Mouse (Mus musculus): ENCODE data around the gene Mdm2. TPM values are rescaled to one million over a fixed set of nuclear protein-coding genes. Genes with fewer than 3 reads are reported as not detected.

Mdm2 gene
- polyA plus RNA-seq, 2 experiments: 32.9 to 59.9 TPM

- WGBS: 92% methylated on average over 8 of the region's 8 CpGs
- peaks cover 84% of the 10 kb centered on the region for H3K36me3 ChIP-seq (ENCODE audit: control insufficient read depth, insufficient read depth, low read length)
- H3K4me2 ChIP-seq (replicated peaks; ENCODE audit: low read depth, low read length, severe bottlenecking): no peak overlapping the region
- H3K9me3 ChIP-seq (ENCODE audit: control insufficient read depth, low read length): no peaks in the 10 kb centered on the region
- H3K4me3 ChIP-seq (replicated peaks; ENCODE audit: low read length): no peak overlapping the region
- no peak for TF ChIP-seq POLR2A (IDR thresholded peaks at IDR 0.05; ENCODE audit: borderline replicate concordance, extremely low read depth, insufficient read depth, insufficient read length)
- ATAC-seq (ENCODE audit: low FRiP score, low read depth) (no peak), DNase-seq (ENCODE audit: low spot score) (no peak)
- H3K4me1 ChIP-seq (ENCODE audit: control insufficient read depth, insufficient read depth, low read length): no peaks in the 10 kb centered on the region
- no peak overlapping the region for H3K27ac ChIP-seq (replicated peaks; ENCODE audit: low read depth, low read length)
- no peak overlapping the region for H3K9ac ChIP-seq (ENCODE audit: low read depth, low read length, severe bottlenecking)
- no peaks in the 10 kb centered on the region for H3K27me3 ChIP-seq (ENCODE audit: control insufficient read depth, insufficient read depth, low read length)
These were observed 14.3 kb downstream of the Mdm2 start for GRCm38 (mm10) chr10:117696021-117696826.

GRCm38 (mm10) chr10:117695605-117696004 lies 15.0 kb downstream of the Mdm2 start:
- Histone ChIP-seq H3K36me3 (ENCODE audit: control insufficient read depth, insufficient read depth, low read length) (peaks cover 87% of the 10 kb centered on the region), H3K4me3 (replicated peaks; ENCODE audit: low read length) (no peak overlapping the region), H3K27me3 (ENCODE audit: control insufficient read depth, insufficient read depth, low read length) (no peaks in the 10 kb centered on the region), H3K4me2 (replicated peaks; ENCODE audit: low read depth, low read length, severe bottlenecking) (no peak overlapping the region), H3K4me1 (ENCODE audit: control insufficient read depth, insufficient read depth, low read length) (no peaks in the 10 kb centered on the region), H3K9me3 (ENCODE audit: control insufficient read depth, low read length) (no peaks in the 10 kb centered on the region), H3K27ac (replicated peaks; ENCODE audit: low read depth, low read length) (no peak overlapping the region), H3K9ac (ENCODE audit: low read depth, low read length, severe bottlenecking) (no peak overlapping the region)
- WGBS: 96% methylated on average over 4 of the region's 4 CpGs
- TF ChIP-seq POLR2A (IDR thresholded peaks at IDR 0.05; ENCODE audit: borderline replicate concordance, extremely low read depth, insufficient read depth, insufficient read length): no peak
- ATAC-seq (ENCODE audit: low FRiP score, low read depth): no peak
- no peak for DNase-seq (ENCODE audit: low spot score)

- Histone ChIP-seq H3K36me3 (ENCODE audit: control insufficient read depth, insufficient read depth, low read length) (peaks cover 87% of the 10 kb centered on the region), H3K9ac (ENCODE audit: low read depth, low read length, severe bottlenecking) (no peak overlapping the region), H3K9me3 (ENCODE audit: control insufficient read depth, low read length) (no peaks in the 10 kb centered on the region), H3K4me1 (ENCODE audit: control insufficient read depth, insufficient read depth, low read length) (no peaks in the 10 kb centered on the region), H3K4me2 (replicated peaks; ENCODE audit: low read depth, low read length, severe bottlenecking) (no peak overlapping the region), H3K27ac (replicated peaks; ENCODE audit: low read depth, low read length) (no peak overlapping the region), H3K4me3 (replicated peaks; ENCODE audit: low read length) (no peak overlapping the region), H3K27me3 (ENCODE audit: control insufficient read depth, insufficient read depth, low read length) (no peaks in the 10 kb centered on the region)
- ATAC-seq (ENCODE audit: low FRiP score, low read depth): no peak
- no peak for TF ChIP-seq POLR2A (IDR thresholded peaks at IDR 0.05; ENCODE audit: borderline replicate concordance, extremely low read depth, insufficient read depth, insufficient read length)
- no peak for DNase-seq (ENCODE audit: low spot score)
- 95% methylated on average over 4 of the region's 4 CpGs for WGBS
These were observed 15.5 kb downstream of the Mdm2 start for GRCm38 (mm10) chr10:117695027-117695426.

- ATAC-seq (ENCODE audit: low FRiP score, low read depth) (no peak), DNase-seq (ENCODE audit: low spot score) (no peak)
- no peak overlapping the region for H3K4me2 ChIP-seq (replicated peaks; ENCODE audit: low read depth, low read length, severe bottlenecking)
- 95% methylated on average over 6 of the region's 6 CpGs for WGBS
- H3K9me3 ChIP-seq (ENCODE audit: control insufficient read depth, low read length): no peaks in the 10 kb centered on the region
- no peak for TF ChIP-seq POLR2A (IDR thresholded peaks at IDR 0.05; ENCODE audit: borderline replicate concordance, extremely low read depth, insufficient read depth, insufficient read length)
- no peak overlapping the region for H3K27ac ChIP-seq (replicated peaks; ENCODE audit: low read depth, low read length)
- peaks cover 86% of the 10 kb centered on the region for H3K36me3 ChIP-seq (ENCODE audit: control insufficient read depth, insufficient read depth, low read length)
- H3K9ac ChIP-seq (ENCODE audit: low read depth, low read length, severe bottlenecking): no peak overlapping the region
- H3K4me3 ChIP-seq (replicated peaks; ENCODE audit: low read length): no peak overlapping the region
- H3K27me3 ChIP-seq (ENCODE audit: control insufficient read depth, insufficient read depth, low read length): no peaks in the 10 kb centered on the region
- H3K4me1 ChIP-seq (ENCODE audit: control insufficient read depth, insufficient read depth, low read length): no peaks in the 10 kb centered on the region
These were observed 16.2 kb downstream of the Mdm2 start for GRCm38 (mm10) chr10:117694255-117694953.

GRCm38 (mm10) chr10:117692953-117693352 lies 17.6 kb downstream of the Mdm2 start:
- H3K4me2 ChIP-seq (replicated peaks; ENCODE audit: low read depth, low read length, severe bottlenecking): no peak overlapping the region
- no peak overlapping the region for H3K9ac ChIP-seq (ENCODE audit: low read depth, low read length, severe bottlenecking)
- H3K27me3 ChIP-seq (ENCODE audit: control insufficient read depth, insufficient read depth, low read length): no peaks in the 10 kb centered on the region
- H3K4me3 ChIP-seq (replicated peaks; ENCODE audit: low read length): no peak overlapping the region
- TF ChIP-seq POLR2A (IDR thresholded peaks at IDR 0.05; ENCODE audit: borderline replicate concordance, extremely low read depth, insufficient read depth, insufficient read length): no peak
- H3K27ac ChIP-seq (replicated peaks; ENCODE audit: low read depth, low read length): no peak overlapping the region
- no peak for ATAC-seq (ENCODE audit: low FRiP score, low read depth)
- DNase-seq (ENCODE audit: low spot score): no peak
- H3K9me3 ChIP-seq (ENCODE audit: control insufficient read depth, low read length): no peaks in the 10 kb centered on the region
- no peaks in the 10 kb centered on the region for H3K4me1 ChIP-seq (ENCODE audit: control insufficient read depth, insufficient read depth, low read length)
- H3K36me3 ChIP-seq (ENCODE audit: control insufficient read depth, insufficient read depth, low read length): peaks cover 88% of the 10 kb centered on the region
- WGBS: 90% methylated on average over 5 of the region's 5 CpGs

Data from limb, embryonic 14.5 days (tissue).